Mouse (Mus musculus): Measurements from ENCODE around the gene Mapkapk5.
"Not testable (repeated sequence)": the region's sequence is repeated elsewhere in the genome, so short reads cannot be mapped to it uniquely, and the experiment has no call there.

The Mapkapk5 gene

GRCm38 (mm10) chr5:121501424-121501996, 44.2 kb downstream of the Mapkapk5 start:
- intact Hi-C loops (cut with DNase I), result not testable (repeated sequence)

- intact Hi-C loops (cut with DNase I), result no loop called here
Measured at GRCm38 (mm10) chr5:121500719-121501118, 45.0 kb downstream of the Mapkapk5 start.

GRCm38 (mm10) chr5:121493305-121493704, 52.4 kb downstream of the Mapkapk5 start:
- intact Hi-C loops (cut with DNase I), result no loop called here

GRCm38 (mm10) chr5:121484801-121485200, 60.9 kb downstream of the Mapkapk5 start:
- intact Hi-C loops (cut with DNase I), result no loop called here

GRCm38 (mm10) chr5:121477680-121478079, 68.0 kb downstream of the Mapkapk5 start:
- intact Hi-C loops (cut with DNase I), result loop anchor here (2.0 to 5.0 kb wide), 2 partner anchors 27 to 35 kb away; partner anchors contain the start of gene Tmem116

GRCm38 (mm10) chr5:121476040-121476439, 69.7 kb downstream of the Mapkapk5 start:
- intact Hi-C loops (cut with DNase I), result loop anchor here (2.0 to 5.0 kb wide), 2 partner anchors 25 to 34 kb away; partner anchors contain the start of gene Tmem116

Measured in adrenal gland (tissue).